Mouse (Mus musculus): Measurements from ENCODE around the gene Fbxl18.
A peak's percentile ranks its signal among the peaks of the same experiment; 100 is the strongest.

The Fbxl18 gene

DNA sequence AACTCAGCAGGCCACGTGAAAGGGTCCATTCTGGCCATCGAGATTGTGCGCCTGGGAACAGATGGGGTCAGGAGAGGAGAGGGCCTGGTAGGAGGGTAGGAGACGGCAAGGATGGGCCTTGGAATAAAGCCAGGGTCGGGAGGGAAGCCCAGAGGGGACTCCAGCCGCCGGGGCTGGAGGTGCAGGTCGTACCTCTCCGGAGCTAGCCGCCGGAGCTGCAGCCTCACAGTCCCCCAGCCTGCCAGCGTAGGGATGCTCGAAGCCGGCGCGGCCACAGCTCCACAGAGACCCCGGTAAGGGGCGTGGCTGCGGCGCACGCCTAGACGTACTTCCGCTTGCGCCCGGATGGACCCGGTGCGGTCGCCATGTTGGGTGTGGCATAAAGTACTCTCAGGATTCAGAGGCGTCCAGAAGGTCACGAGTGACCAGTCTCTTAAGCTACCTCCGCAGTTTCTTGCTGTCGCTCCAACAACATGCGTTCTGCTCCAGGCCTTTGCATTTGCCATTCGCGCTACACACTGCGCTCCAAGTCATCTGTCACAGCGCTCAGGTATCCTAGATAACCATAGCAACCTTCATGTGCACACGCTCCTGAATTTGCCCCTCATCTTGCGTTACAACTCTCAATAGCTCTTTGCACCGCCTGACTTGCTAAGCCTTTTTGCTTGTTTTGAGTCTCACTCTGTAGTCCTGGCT is at the start of gene Fbxl18:
Gene Fbxl18 (minus strand): TSS at position 504 of the 696 bp plus-strand sequence.
- DNase-seq (ENCODE audit: low spot score): peak; percentile 49

- DNase-seq (ENCODE audit: low spot score): no peak
These were observed 45.2 kb upstream of the Fbxl18 start for GRCm38 (mm10) chr5:142940393-142940792.

GRCm38 (mm10) chr5:142937956-142938727 is 42.9 kb upstream of the Fbxl18 start:
- DNase-seq (ENCODE audit: low spot score): no peak

- no peak for DNase-seq (ENCODE audit: low spot score)
These were observed 41.1 kb upstream of the Fbxl18 start for GRCm38 (mm10) chr5:142936336-142936719.

DNA sequence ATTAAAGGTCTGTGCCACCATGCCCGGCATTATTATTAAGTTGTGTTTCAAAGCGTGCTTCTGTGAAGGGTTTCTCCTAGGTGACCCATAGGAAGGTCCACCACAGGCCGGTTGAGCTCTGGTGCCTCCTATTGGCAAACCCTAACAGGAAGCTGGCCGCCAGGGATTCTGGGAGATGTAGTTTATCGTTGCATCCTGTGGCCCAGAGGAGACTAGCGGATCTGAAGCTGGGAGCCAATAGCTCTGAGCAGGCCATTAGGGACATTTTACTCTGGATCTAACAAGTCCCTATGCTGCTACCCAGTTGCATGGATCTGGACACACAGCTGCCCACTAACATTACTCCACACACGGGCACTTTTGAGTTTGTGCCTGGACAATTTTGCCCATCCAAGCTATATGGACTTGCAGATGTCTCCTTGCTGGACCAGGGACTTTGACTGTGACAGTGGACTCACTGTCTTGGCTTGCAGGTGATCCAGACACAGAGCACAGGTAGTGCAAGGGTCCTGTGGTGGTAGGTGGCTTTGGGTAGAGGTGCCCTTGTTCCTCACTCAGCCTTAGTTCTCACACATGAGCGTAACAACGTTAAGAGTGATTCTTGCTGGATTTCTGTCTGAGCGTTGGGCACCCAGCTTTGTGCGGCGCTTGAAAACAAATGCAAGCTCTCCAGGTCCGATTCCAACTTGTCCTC is 40.6 kb upstream of the Fbxl18 start:
- DNase-seq (ENCODE audit: low spot score): no peak

GRCm38 (mm10) chr5:142932731-142933130 is 37.5 kb upstream of the Fbxl18 start:
- DNase-seq (ENCODE audit: low spot score): no peak

GRCm38 (mm10) chr5:142932084-142932685 is 37.0 kb upstream of the Fbxl18 start:
- DNase-seq (ENCODE audit: low spot score): no peak

- no peak for DNase-seq (ENCODE audit: low spot score)
These were observed 36.1 kb upstream of the Fbxl18 start for GRCm38 (mm10) chr5:142931241-142931745.

GRCm38 (mm10) chr5:142929400-142929752 is 34.2 kb upstream of the Fbxl18 start:
- no peak for DNase-seq (ENCODE audit: low spot score)

DNA sequence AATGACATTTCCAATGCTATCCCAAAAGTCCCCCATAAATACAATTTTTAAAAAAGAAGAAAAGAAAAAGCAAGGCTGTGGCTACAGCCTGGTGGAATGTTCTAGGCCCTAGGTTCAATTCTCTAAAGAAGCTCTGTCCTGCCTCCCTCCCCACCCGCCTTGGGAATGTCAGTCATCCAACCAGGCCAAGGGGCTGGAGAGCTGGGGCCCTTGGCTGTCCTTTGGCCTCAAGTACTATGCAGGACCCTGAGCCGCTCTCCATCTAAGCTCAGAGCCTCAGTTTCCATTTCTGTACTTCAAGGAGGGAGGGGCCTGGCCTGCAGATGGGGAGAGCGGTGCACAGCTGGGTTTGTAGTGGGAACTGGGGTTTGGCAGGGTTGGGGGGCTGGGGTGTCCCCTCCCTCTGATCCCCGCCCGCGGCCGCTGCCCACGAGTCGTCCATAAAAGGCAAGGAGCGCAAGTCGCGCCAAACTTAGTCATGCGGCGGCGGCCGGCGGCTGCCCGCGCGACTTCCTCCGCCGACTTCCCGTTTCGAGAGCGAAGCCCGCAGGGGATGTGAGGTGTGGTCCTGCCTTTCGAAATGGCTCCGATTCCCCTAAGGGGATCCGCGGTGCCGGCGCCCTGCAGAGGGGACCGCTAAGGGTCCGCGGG is 33.7 kb upstream of the Fbxl18 start:
- DNase-seq (ENCODE audit: low spot score): no peak

GRCm38 (mm10) chr5:142927341-142927930 is 32.2 kb upstream of the Fbxl18 start:
- no peak for DNase-seq (ENCODE audit: low spot score)

DNA sequence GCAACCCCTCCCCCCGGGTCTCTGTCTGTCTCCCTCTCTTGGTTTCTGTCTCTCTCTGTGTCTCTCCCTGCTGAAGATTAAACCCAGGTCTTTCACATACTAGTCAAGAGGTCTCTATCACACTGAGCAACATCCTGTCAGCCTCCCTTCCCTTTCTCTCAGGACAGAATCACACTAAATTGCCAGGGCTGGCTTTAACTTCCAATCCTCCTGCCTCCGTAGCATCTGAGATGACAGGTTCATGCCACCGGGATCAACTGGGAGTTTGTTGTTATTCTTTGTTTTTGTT is 31.7 kb upstream of the Fbxl18 start:
- DNase-seq (ENCODE audit: low spot score): no peak

GRCm38 (mm10) chr5:142926204-142926939 is 31.2 kb upstream of the Fbxl18 start:
- no peak for DNase-seq (ENCODE audit: low spot score)

- DNase-seq (ENCODE audit: low spot score): no peak
These were observed 29.2 kb upstream of the Fbxl18 start for GRCm38 (mm10) chr5:142924336-142924959.

- DNase-seq (ENCODE audit: low spot score): no peak
These were observed 28.6 kb upstream of the Fbxl18 start for GRCm38 (mm10) chr5:142923781-142924180.

- no peak for DNase-seq (ENCODE audit: low spot score)
These were observed 27.0 kb upstream of the Fbxl18 start for GRCm38 (mm10) chr5:142922251-142922650.

GRCm38 (mm10) chr5:142921074-142921459 is 25.8 kb upstream of the Fbxl18 start:
- no peak for DNase-seq (ENCODE audit: low spot score)

DNA sequence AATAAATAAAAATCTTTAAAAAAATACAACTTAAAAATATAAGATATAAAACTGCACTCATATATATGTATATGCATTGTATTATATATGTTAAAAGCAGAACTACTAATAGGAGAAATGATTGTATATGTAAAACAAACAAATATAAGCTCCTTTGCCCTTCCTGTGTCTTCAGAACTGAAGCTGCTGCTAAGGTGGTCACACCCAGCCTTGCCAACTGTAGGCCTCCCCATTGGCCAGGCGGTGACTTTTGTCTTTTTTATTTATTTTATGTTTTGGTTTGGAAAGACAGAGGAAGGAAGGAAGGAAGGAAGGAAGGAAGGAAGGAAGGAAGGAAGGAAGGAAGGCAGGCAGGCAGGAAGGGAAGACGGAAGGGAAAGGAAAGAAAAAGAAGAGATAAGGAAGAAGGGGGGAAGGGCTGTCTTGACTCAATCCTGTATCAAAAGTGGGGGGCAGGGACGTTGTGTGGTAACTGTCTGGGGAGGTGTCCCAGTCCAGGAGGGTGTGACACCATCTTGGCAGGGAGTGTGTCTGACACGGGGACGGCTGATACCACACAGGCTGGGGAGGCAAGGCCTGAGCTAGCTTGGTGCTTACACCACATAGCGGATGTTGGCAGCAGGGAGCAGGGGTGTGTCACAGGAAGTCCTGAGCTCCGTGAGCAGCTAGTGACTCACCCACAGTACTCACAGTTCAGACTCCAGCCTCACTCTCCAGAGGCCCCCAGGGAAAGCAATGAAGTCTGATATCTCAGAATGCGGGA is 25.3 kb upstream of the Fbxl18 start:
- DNase-seq (ENCODE audit: low spot score): no peak

DNA sequence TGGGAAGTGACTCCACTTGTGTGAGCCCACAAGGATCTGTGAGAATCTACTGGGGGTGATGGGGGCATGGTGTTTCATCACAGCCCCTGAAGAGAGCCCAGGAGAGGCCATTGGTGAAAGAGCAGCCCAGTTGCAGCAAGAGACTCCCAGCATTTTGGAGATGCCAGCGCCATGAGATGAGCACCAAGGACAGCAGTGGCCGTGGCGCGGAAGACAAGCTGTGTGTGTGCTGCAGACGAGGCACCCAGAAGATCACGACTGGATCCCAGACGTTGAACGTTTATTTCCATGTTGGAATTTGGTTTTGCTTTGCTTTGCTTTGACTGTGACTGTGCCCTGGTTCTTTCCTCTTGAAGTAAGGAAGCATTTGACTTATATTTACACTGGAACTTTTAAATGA is 22.2 kb upstream of the Fbxl18 start:
- DNase-seq (ENCODE audit: low spot score): no peak

- no peak for DNase-seq (ENCODE audit: low spot score)
These were observed 21.4 kb upstream of the Fbxl18 start for GRCm38 (mm10) chr5:142916593-142916992.

Data from urinary bladder, postnatal 10 days (tissue).